Mouse (Mus musculus): ENCODE results near the gene Nr1h2. TPM values are rescaled to one million over a fixed set of nuclear protein-coding genes. Genes with fewer than 3 reads are reported as not detected.

The Nr1h2 gene
- polyA plus RNA-seq, 1 experiment from 2014 or later = 80.6 TPM

- Histone ChIP-seq H3K9ac (ENCODE audit: low read depth, low read length) (peak overlapping the region; percentile 35; the same call in 1 of the 2 replicates), H3K27me3 (ENCODE audit: insufficient read depth, low read length) (peaks cover 55% of the 10 kb centered on the region), H3K36me3 (ENCODE audit: insufficient read depth, low read length) (no peaks in the 10 kb centered on the region), H3K9me3 (replicated peaks; ENCODE audit: low read length) (no peaks in the 10 kb centered on the region), H3K4me1 (replicated peaks; ENCODE audit: insufficient read depth, low read length) (peaks cover 3% of the 10 kb centered on the region; the same call in 1 of the 2 replicates), H3K4me3 (replicated peaks; ENCODE audit: low read depth, low read length) (peak overlapping the region; percentile 50), H3K4me2 (ENCODE audit: low read length) (peak overlapping the region; percentile 91), H3K27ac (no peak overlapping the region)
- ATAC-seq (replicated peaks; ENCODE audit: low FRiP score, low read depth) (no peak), DNase-seq (ENCODE audit: low spot score) (no peak)
- under 1% methylated on average over 47 of the region's 60 CpGs for WGBS
- TF ChIP-seq CTCF (IDR thresholded peaks at IDR 0.05; ENCODE audit: low read depth) = no peak
Observed at GRCm38 (mm10) chr7:44591348-44592116, 37.8 kb upstream of the Nr1h2 start.

GRCm38 (mm10) chr7:44590402-44591347, 36.9 kb upstream of the Nr1h2 start, which contains the start of gene Kcnc3:
TSS of gene Kcnc3 (plus strand) at chr7:44590664.
- TF ChIP-seq CTCF (IDR thresholded peaks at IDR 0.05; ENCODE audit: low read depth) = no peak
- WGBS = under 1% methylated on average over 76 of the region's 80 CpGs

DNA sequence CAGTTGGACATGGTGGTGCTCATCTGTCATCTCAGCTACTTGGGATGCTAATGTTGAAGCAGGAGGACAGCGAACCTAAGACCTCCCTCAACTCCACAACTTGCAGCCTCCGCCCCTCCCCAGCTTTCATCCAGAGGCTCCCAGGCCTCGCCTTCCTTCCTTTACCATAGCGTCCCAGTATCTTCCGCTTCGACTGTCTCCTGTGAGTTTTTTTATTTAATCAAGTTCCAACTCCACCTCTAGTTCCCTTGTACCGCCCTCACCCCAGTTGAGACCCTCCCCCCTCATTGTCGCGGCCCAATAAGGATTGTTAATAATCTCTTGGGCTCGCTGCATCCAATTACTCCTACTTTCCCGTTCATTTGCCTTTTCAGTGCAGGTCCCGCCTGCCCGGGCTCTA, 36.2 kb upstream of the Nr1h2 start:
- DNase-seq (ENCODE audit: low spot score) = no peak
- peaks cover 61% of the 10 kb centered on the region for H3K27me3 ChIP-seq (ENCODE audit: insufficient read depth, low read length)

More at GRCm38 (mm10) chr7:44590402-44591347, 36.9 kb upstream of the Nr1h2 start, which contains the start of gene Kcnc3:
- peak within 1 kb of the TSS; percentile 91 for H3K4me2 ChIP-seq (ENCODE audit: low read length)
- no peaks in the 10 kb centered on the region for H3K9me3 ChIP-seq (replicated peaks; ENCODE audit: low read length)
- H3K4me1 ChIP-seq (replicated peaks; ENCODE audit: insufficient read depth, low read length) = peaks cover 3% of the 10 kb centered on the region; the same call in 1 of the 2 replicates
- H3K27ac ChIP-seq = no peak within 1 kb of the TSS
- peak; percentile 96 for DNase-seq (ENCODE audit: low spot score)
- H3K27me3 ChIP-seq (ENCODE audit: insufficient read depth, low read length) = peaks cover 61% of the 10 kb centered on the region
- ATAC-seq (replicated peaks; ENCODE audit: low FRiP score, low read depth) = peak; percentile 95
- H3K36me3 ChIP-seq (ENCODE audit: insufficient read depth, low read length) = no peaks in the 10 kb centered on the region
- H3K4me3 ChIP-seq (replicated peaks; ENCODE audit: low read depth, low read length) = peak within 1 kb of the TSS; percentile 50
- H3K9ac ChIP-seq (ENCODE audit: low read depth, low read length) = peak within 1 kb of the TSS; percentile 35; the same call in 1 of the 2 replicates

DNA sequence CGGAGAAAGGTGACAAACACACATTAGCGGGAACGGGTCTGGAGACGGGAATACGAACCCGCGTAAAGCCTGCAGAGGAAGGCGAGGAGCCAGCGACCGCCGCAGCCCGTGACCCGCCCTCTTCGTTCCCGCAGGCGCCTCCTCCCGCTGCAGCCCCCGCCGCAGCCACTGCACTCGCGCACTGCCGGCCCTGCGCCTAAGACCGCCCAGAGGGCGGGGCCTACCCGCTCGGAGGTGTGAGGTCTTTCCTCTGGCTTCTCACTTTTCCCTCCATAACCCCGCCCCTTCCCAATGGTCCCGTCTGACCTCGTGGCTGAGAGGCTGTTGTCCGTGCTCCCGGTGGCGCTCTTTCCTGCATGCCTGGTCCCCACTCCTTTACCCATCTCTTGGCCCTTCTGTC, 35.4 kb upstream of the Nr1h2 start:
- under 1% methylated on average over 32 of the region's 33 CpGs for WGBS
- Histone ChIP-seq H3K27me3 (ENCODE audit: insufficient read depth, low read length) (peaks cover 61% of the 10 kb centered on the region), H3K27ac (no peak overlapping the region), H3K4me3 (replicated peaks; ENCODE audit: low read depth, low read length) (peak overlapping the region; percentile 31), H3K9me3 (replicated peaks; ENCODE audit: low read length) (no peaks in the 10 kb centered on the region), H3K9ac (ENCODE audit: low read depth, low read length) (0 out of 2 replicates have a peak overlapping the region, but pooled peaks have one; percentile 23), H3K4me2 (ENCODE audit: low read length) (peak overlapping the region; percentile 91), H3K4me1 (replicated peaks; ENCODE audit: insufficient read depth, low read length) (peaks cover 3% of the 10 kb centered on the region; the same call in 1 of the 2 replicates), H3K36me3 (ENCODE audit: insufficient read depth, low read length) (no peaks in the 10 kb centered on the region)
- no peak for TF ChIP-seq CTCF (IDR thresholded peaks at IDR 0.05; ENCODE audit: low read depth)
- ATAC-seq (replicated peaks; ENCODE audit: low FRiP score, low read depth) (peak; percentile 30), DNase-seq (ENCODE audit: low spot score) (peak; percentile 67)

More for the DNA sequence above, 36.2 kb upstream of the Nr1h2 start:
- peak overlapping the region; percentile 91; the same call in 1 of the 2 replicates for H3K4me2 ChIP-seq (ENCODE audit: low read length)
- no peak for ATAC-seq (replicated peaks; ENCODE audit: low FRiP score, low read depth)
- H3K9me3 ChIP-seq (replicated peaks; ENCODE audit: low read length) = no peaks in the 10 kb centered on the region
- no peak overlapping the region for H3K9ac ChIP-seq (ENCODE audit: low read depth, low read length)
- no peak for TF ChIP-seq CTCF (IDR thresholded peaks at IDR 0.05; ENCODE audit: low read depth)
- no peak overlapping the region for H3K27ac ChIP-seq
- WGBS = 3% methylated on average over 13 of the region's 13 CpGs
- H3K36me3 ChIP-seq (ENCODE audit: insufficient read depth, low read length) = no peaks in the 10 kb centered on the region
- H3K4me3 ChIP-seq (replicated peaks; ENCODE audit: low read depth, low read length) = 0 out of 2 replicates have a peak overlapping the region, but pooled peaks have one; percentile 50
- H3K4me1 ChIP-seq (replicated peaks; ENCODE audit: insufficient read depth, low read length) = peaks cover 3% of the 10 kb centered on the region; the same call in 1 of the 2 replicates

DNA sequence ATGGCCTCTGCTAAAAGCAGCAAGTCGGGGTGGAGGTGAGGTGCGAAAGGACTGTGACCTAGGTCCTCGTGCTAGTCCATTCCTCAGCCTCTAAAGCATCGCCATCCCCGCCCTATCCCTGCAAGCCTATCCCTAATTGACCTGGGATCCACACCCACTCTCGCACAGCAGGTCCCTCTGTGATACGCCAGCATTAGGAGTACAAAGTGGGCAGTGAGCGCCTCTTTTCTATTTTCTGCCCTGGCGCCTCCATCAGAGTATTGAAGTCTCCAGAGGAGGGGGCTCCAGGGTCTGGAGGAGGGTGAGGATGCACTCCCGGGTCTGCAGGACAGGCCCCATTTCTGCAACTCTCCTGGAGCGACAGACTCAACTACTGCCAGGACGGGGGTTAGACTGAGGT, 34.6 kb upstream of the Nr1h2 start:
- Histone ChIP-seq H3K9me3 (replicated peaks; ENCODE audit: low read length) (no peaks in the 10 kb centered on the region), H3K4me2 (ENCODE audit: low read length) (peak overlapping the region; percentile 91), H3K4me3 (replicated peaks; ENCODE audit: low read depth, low read length) (no peak overlapping the region), H3K9ac (ENCODE audit: low read depth, low read length) (no peak overlapping the region), H3K27ac (no peak overlapping the region), H3K4me1 (replicated peaks; ENCODE audit: insufficient read depth, low read length) (peaks cover 3% of the 10 kb centered on the region; the same call in 1 of the 2 replicates), H3K27me3 (ENCODE audit: insufficient read depth, low read length) (peaks cover 57% of the 10 kb centered on the region), H3K36me3 (ENCODE audit: insufficient read depth, low read length) (no peaks in the 10 kb centered on the region)
- no peak for TF ChIP-seq CTCF (IDR thresholded peaks at IDR 0.05; ENCODE audit: low read depth)
- WGBS = 3% methylated on average over 12 of the region's 12 CpGs
- ATAC-seq (replicated peaks; ENCODE audit: low FRiP score, low read depth) (no peak), DNase-seq (ENCODE audit: low spot score) (no peak)

DNA sequence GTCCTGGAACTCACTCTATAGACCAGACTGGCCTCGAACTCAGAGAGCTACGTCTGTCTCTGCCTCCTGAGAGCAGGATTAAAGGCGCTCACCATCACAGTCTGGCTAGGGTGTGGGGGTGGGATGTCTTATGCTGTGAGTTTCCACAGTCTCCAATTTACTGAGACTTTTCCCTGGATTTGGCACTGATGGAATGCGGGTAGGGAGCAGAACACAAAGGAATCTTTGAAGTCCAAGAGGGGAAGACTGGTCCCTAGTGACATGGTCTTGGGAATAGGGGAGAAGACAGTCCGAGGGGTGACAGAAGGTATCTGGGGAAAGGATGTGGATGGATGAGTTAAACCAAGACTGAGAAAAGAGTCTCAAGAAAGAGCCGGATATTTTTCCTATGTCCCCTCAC, 33.9 kb upstream of the Nr1h2 start:
- WGBS = 38% methylated on average over 6 of the region's 6 CpGs
- H3K4me1 ChIP-seq (replicated peaks; ENCODE audit: insufficient read depth, low read length) = peaks cover 3% of the 10 kb centered on the region; the same call in 1 of the 2 replicates
- DNase-seq (ENCODE audit: low spot score) (no peak), ATAC-seq (replicated peaks; ENCODE audit: low FRiP score, low read depth) (no peak)
- no peak overlapping the region for H3K4me2 ChIP-seq (ENCODE audit: low read length)
- H3K27ac ChIP-seq = no peak overlapping the region
- peaks cover 50% of the 10 kb centered on the region for H3K27me3 ChIP-seq (ENCODE audit: insufficient read depth, low read length)
- TF ChIP-seq CTCF (IDR thresholded peaks at IDR 0.05; ENCODE audit: low read depth) = no peak
- no peaks in the 10 kb centered on the region for H3K36me3 ChIP-seq (ENCODE audit: insufficient read depth, low read length)
- H3K9me3 ChIP-seq (replicated peaks; ENCODE audit: low read length) = no peaks in the 10 kb centered on the region
- no peak overlapping the region for H3K9ac ChIP-seq (ENCODE audit: low read depth, low read length)
- H3K4me3 ChIP-seq (replicated peaks; ENCODE audit: low read depth, low read length) = no peak overlapping the region
